Mouse (Mus musculus) brain, embryonic 14.5 days (tissue): ENCODE measurements around the gene Letm1. TPM values are rescaled to one million over a fixed set of nuclear protein-coding genes. Genes with fewer than 3 reads are reported as not detected.

Experiments
- DNase-seq: peaks from one replicate; pipeline ENCODE4 v3.0.0-alpha.2; 2011; ENCODE audit warnings: low read depth
- CTCF ChIP-seq: fragments of 200-500 bp; IDR thresholded peaks from 2 replicates; pipeline ENCODE4 v1.5.1; 2012; ENCODE audit warnings: inconsistent platforms, mild to moderate bottlenecking, moderate library complexity, borderline replicate concordance; ENCODE audit not compliant: insufficient read depth, insufficient read length; ENCODE audit errors: extremely low read depth
- POLR2A ChIP-seq: fragments of 200-500 bp; IDR thresholded peaks from 2 replicates; pipeline ENCODE4 v1.6.1; 2012; ENCODE audit warnings: mild to moderate bottlenecking, inconsistent platforms, borderline replicate concordance; ENCODE audit not compliant: poor library complexity, insufficient read depth, insufficient read length, severe bottlenecking; ENCODE audit errors: extremely low read depth
- polyA plus RNA-seq: library from polyadenylated mRNA; depleted of rRNA; stranded (reverse); fragments of >200 nt; gene quantifications from 2 replicates; pipeline ENCODE4 v1.2.3, GENCODE M21; 2012

Letm1 gene
- polyA plus RNA-seq, 1 experiment, result 54.3 TPM

DNA sequence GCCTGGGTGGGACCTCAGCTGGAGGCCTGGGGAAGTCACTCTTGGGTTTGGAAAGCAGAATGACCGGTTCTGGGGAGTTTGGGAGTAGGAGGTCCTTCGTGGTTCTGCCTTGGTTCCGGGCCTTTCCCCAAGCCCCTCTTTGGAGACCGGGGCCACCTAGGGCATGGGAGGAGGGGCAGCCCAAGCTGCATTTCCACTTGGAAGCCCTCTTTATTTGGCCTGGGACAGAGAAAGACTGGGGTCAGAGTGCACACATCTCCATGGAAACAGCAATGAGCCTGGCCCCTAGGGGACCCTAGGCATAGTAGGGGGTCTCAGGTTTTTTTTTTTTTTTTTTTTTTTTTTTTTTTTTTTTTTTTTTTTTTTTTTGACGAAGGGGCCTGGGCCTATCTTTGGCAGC, 35.5 kb upstream of the Letm1 start:
- no peak for DNase-seq
- TF ChIP-seq POLR2A, result no peak
- no peak for TF ChIP-seq CTCF

DNA sequence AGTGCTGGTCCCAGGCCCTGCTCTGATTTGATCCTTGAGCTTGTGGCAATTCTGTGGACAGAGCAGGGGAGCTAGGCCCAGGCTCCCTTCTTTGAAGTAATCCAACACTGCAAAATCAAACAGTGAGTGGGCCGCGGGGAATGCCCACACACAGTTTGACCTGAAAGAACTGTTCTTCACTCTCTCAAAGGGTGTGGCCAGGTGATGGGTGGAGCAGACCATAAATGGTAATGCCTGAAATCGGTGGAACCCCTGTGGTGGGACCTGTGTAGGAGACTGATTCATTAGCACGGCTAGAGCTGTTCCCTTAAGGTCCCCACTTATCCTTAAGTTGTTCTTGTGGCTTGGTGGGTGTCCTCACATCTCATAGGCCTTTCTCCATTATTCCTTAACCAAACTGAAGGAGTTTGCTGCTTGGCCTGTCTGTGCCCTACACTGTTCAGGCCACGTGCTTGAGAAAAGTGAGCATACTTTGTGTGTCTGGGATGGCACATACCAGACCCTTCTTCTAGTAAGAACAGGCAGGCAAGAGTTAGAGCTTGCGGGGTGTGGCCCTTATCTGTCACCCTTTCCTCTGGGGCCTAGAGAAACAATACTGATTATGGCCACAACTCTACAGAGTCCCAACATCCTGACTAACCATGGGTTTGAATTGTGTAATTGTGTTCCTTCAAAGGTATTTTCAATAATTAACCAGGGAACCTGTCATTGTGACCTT, 33.5 kb upstream of the Letm1 start:
- DNase-seq, result no peak

DNA sequence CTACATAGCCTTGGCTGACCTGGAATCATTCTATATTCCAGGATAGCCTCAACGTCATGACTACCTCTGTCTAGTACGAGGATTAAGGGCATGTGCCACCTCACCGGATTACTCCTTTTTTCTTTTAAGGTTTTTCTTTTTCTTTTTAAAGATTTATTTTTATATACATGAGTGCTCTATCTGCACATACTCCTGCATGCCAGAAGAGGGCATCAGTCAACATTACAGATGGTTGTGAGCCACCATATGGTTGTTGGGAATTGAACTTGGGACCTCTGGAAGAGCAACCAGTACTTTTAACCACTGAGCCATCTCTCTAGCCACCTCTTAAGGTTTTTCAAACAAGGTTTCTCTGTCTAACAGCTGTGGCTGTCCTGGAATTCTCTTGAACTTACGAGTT, 28.9 kb upstream of the Letm1 start:
- TF ChIP-seq CTCF, result no peak
- TF ChIP-seq POLR2A, result no peak
- DNase-seq, result no peak

More for the DNA sequence above, 33.5 kb upstream of the Letm1 start:
- TF ChIP-seq CTCF (no peak), POLR2A (no peak)

DNA sequence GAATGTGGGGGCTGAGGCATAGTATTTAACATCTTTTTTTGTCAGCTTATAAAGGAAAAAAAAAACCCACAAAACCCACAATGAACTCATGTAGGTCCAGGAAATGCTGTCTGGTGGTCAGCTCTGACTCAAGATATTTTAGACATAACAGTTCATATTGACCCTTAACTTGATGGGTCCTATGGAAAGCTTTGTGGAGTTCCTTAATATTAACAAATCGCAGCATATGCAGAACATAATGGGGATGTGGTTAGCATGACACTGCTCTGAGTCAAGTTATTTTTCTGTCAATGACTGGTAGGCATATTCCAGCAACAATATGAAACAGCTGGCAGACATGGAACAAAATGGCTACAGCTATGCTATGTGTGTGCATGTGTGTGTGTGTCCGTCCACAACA, 20.7 kb upstream of the Letm1 start:
- TF ChIP-seq CTCF, result no peak
- no peak for TF ChIP-seq POLR2A

DNA sequence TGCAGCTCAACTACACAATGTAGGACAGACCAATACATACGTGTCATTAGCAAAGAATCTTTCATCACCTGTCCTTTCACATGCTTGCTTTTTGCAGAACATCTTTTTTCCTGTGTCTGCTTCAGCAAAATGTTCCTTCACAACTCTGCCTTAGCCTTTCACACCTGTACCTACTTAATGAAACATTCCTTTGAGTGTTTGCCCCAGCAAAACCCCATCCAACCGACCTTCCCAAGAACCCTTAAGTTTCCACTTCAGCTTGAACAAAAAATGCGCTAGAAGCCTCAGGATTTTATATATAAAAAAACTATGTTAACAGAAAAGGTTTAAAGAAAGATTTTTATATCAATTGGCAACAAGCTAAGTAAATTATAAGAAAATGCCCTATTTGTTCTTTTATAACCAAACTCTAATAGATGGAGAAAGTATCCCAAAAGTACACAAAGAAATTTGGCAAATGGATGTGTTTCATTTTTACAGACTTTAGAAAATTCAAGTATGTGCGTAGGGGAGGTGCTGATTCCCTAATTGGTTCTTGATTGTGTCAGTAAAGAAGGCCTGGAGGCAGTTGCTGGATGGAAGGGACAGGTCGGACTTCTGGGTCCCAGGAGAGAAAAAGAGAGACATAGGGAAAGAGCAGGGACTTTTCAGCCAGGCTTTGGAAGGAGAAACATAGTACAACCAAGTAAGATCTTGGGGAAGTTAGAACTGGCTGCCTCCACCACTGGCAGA, 9.5 kb upstream of the Letm1 start:
- TF ChIP-seq CTCF (no peak), POLR2A (no peak)
- no peak for DNase-seq

More for the DNA sequence above, 20.7 kb upstream of the Letm1 start:
- no peak for DNase-seq

DNA sequence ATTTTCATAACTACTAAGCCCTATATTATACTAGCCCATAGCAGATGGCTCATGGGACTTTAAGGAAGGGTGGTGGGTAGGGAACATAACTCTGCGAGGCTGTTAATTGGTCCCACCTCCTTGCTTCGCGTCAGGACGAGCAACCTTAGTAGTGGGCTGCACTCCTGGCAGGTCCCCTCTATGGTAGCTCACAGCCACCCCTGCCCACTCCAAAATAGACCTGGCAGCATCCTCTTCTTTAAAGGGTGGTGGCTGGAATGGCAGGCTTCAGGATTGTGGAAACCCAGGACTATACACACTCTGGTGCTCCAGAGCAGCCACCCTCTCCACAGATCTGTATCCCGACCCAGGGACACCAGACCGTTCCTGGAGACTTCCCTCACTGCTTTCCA, 378 bp upstream of the Letm1 start:
- DNase-seq, result no peak
- TF ChIP-seq POLR2A (no peak), CTCF (no peak)

DNA sequence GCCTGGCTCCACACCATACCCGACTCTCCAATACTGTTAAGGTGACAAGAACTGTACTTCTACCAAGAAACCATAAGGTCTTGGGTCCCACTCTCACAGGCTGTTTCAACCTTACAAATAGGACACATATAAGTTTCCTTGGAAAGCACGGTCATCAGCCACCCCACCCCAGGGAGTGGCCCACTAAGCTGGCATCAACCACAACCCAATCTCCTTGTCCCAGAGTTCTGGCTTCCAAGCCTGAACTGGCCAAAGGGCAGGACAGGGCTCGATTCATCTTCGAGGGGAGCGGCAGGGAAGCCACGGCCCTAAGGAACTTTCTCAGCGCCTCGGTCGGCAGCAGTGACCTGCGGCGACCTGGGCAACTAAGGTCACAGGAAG, 663 bp downstream of the Letm1 start:
- DNase-seq, result no peak
- no peak for TF ChIP-seq POLR2A
- TF ChIP-seq CTCF, result no peak

DNA sequence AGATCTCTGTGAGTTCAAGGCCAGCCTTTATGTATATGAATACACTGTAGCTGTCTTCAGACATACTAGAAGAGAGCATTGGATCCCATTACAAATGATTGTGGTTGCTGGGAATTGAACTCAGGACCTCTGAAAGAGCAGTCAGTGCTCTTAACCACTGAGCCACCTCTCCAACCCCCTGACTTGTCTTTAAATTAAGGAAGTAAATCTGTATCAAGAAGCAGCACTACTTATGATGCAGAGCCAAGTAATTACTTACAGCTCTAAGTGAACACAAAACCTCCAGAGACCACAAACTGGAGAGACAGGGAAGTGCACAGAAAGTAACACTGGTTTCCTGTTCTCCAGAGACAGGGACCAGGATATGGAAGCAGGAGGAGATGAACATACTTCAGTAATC, 5.4 kb downstream of the Letm1 start:
- DNase-seq, result no peak
- TF ChIP-seq POLR2A (no peak), CTCF (no peak)

DNA sequence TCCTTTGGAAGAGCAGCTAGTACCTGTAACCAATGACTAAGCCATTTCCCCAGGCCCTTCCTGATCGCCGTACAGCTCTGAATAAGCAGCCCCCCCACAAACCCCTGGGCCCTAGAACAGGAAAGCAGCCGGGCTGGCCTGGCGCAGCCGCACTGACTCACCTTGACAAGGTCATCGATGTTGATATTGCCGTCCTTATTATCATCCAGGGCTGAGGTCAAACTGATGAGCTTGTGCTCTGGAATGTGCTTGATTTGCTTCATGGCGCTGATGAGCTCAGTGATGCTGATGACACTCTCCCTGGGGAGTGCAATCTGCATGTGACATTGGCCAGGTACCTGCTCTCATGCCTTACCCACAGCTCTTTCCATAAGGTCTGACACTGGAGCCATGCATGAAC, 39.1 kb downstream of the Letm1 start:
- DNase-seq, result no peak
- no peak for TF ChIP-seq CTCF
- TF ChIP-seq POLR2A, result no peak

DNA sequence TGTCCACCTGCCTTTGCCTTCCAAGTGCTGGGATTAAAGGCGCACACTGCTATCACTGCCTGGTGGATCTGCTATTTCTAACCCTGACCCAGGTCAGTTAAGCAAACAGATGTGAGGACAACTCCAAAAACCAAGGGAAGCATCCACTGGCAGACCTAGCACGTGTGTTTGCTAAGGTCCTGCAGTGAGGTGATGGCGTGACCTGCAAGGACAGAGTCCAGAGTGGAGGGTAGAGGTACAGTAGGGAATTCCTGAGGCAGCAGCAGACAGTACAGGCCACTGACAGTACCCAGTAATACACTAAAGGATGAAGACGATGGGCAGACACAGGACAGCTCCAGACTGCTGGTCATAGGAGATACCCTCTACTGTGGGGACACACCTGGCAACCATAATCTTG, 42.1 kb downstream of the Letm1 start:
- TF ChIP-seq CTCF (no peak), POLR2A (no peak)
- DNase-seq, result no peak

DNA sequence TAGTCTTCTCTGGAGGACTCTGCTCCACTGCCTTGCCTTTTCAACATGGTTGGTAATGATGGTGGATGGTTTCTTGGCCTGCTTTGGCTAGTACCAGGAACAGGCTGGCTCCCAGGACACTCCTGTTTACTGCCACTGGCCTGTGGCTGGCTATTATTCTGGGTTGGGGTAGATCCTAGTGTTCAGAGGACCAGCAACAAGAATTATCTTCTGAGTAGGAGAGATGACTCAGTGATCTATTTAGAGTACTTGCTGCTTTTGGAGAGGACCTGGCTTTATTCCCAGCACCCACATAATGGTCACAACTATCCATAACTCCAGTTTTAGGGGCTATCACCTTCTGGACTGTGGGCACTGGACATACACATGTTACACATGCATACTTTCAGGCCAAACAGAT, 44.3 kb downstream of the Letm1 start:
- TF ChIP-seq CTCF (no peak), POLR2A (no peak)
- DNase-seq, result no peak

DNA sequence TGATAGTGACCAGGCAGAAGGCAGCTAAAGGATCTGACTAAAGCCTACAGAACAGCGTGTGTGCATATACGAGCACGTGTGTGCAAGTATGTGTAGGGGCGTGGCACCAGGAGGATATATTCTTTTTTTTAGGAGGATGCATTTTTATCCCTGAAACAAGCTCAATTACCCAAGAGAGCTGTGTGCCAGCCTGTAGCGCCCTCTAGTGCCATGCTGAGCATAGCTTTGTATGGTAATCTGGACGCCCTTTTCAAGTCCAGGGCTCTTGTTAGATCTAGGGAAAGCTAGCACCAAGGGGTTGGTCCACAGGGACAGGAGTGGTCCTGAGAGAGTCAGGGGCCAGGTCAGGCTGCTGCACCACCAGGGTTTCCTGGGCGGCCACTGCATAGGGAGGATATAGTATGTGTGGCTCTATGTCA, 44.7 kb downstream of the Letm1 start:
- TF ChIP-seq CTCF, result peak; percentile 85; the same call in 1 of the 2 replicates
- no peak for TF ChIP-seq POLR2A
- peak; percentile 89 for DNase-seq

DNA sequence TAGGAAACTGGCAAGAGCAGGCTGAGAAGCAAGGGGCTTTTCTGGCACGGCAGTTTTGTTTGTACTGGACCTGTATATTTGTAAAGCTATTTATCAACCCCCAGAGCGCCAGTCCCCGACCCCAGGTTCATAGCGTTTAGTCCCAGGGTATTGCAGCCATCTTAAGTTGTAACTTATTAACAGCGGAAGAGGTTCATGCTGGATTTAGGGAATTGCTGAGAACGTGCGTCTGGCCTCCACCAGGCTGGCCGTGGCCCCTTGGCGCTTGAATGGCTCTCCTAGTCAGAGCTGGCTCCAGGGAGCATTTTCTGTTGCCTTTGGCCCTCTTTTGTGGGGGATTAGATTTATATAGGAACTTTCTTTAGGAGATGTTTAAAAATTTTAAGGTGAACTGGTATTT, 46.4 kb downstream of the Letm1 start:
- DNase-seq, result no peak
- no peak for TF ChIP-seq CTCF
- TF ChIP-seq POLR2A, result no peak
